Mouse (Mus musculus) liver, embryonic 11.5 days (tissue): ENCODE data around the gene Rs1. TPM values are rescaled to one million over a fixed set of nuclear protein-coding genes. Genes with fewer than 3 reads are reported as not detected.
"Not testable (repeated sequence)": the region's sequence is repeated elsewhere in the genome, so short reads cannot be mapped to it uniquely, and the experiment has no call there.

Experiments used
- ATAC-seq: fragments of 200-750 bp; cut with Nextera tagmentation; replicated peaks from 2 replicates; pipeline ENCODE4 v1.8.0; 2017; ENCODE audit warnings: moderate number of reproducible peaks, mild to moderate bottlenecking, moderate TSS enrichment, moderate library complexity; ENCODE audit not compliant: low FRiP score
- DNase-seq: peaks from one replicate; pipeline ENCODE4 v3.0.0-alpha.2; 2017; ENCODE audit warnings: low spot score
- H3K27ac ChIP-seq: fragments of 300-500 bp; sonication (generic); 2 replicates; pipeline ENCODE4 v1.5.1; 2014; ENCODE audit warnings: mild to moderate bottlenecking, low read depth, low read length, control low read depth
- H3K27me3 ChIP-seq: fragments of 300-500 bp; sonication (generic); replicated peaks from 2 replicates; pipeline ENCODE4 v1.6.1; 2014; ENCODE audit warnings: low read length, mixed read lengths; ENCODE audit not compliant: control insufficient read depth, insufficient read depth
- H3K36me3 ChIP-seq: fragments of 300-500 bp; sonication (generic); 2 replicates; pipeline ENCODE4 v1.6.1; 2014; ENCODE audit warnings: mild to moderate bottlenecking, low read length, moderate library complexity, mixed read lengths; ENCODE audit not compliant: control insufficient read depth, insufficient read depth
- H3K4me1 ChIP-seq: fragments of 300-500 bp; sonication (generic); replicated peaks from 2 replicates; pipeline ENCODE4 v1.6.1; 2014; ENCODE audit warnings: low read length, mixed read lengths; ENCODE audit not compliant: control insufficient read depth, insufficient read depth
- H3K4me2 ChIP-seq: fragments of 300-500 bp; sonication (generic); 2 replicates; pipeline ENCODE4 v1.6.1; 2014; ENCODE audit warnings: mild to moderate bottlenecking, control low read depth, moderate library complexity
- H3K4me3 ChIP-seq: fragments of 300-500 bp; sonication (generic); 2 replicates; pipeline ENCODE4 v1.5.1; 2014; ENCODE audit warnings: low read depth, low read length, control low read depth
- H3K9ac ChIP-seq: fragments of 300-500 bp; sonication (generic); 2 replicates; pipeline ENCODE4 v1.6.1; 2014; ENCODE audit warnings: low read depth, low read length, control low read depth
- H3K9me3 ChIP-seq: fragments of 300-500 bp; sonication (generic); 2 replicates; pipeline ENCODE4 v1.6.1; 2016; ENCODE audit warnings: low read length, inconsistent platforms, mixed read lengths; ENCODE audit not compliant: control insufficient read depth
- WGBS: fragments of 180-500 bp; shearing (Covaris S2); extraction: QIAGEN DNeasy Blood & Tissue Kit; methylation state at CpG from one replicate; pipeline ENCODE4 v1.1.7; 2014; 5-methylcytosine and 5-hydroxymethylcytosine counted together
- polyA plus RNA-seq: library from polyadenylated mRNA; unstranded; fragments of >200 nt; fragmentation: Nextera tagmentation; extraction: Ambion mirVana; gene quantifications from 2 replicates; pipeline ENCODE4 v1.2.1, GENCODE M21; 2014

The Rs1 gene
- polyA plus RNA-seq: 0.03 TPM in 1 of 2 replicates, not detected in the other

- Histone ChIP-seq H3K9ac (no peak within 1 kb of the TSS), H3K27ac (no peak within 1 kb of the TSS), H3K27me3 (no peaks in the 10 kb centered on the region; the same call in 1 of the 2 replicates), H3K36me3 (no peaks in the 10 kb centered on the region), H3K9me3 (no peaks in the 10 kb centered on the region), H3K4me3 (peak within 1 kb of the TSS; percentile 45), H3K4me2 (peak within 1 kb of the TSS; percentile 52), H3K4me1 (no peaks in the 10 kb centered on the region)
- ATAC-seq (no peak), DNase-seq (no peak)
- WGBS: 80% methylated on average over 2 of the region's 2 CpGs
These were observed at the start of gene Rs1 for GRCm38 (mm10) chrX:160767713-160768112. Gene Rs1 (plus strand): TSS chrX:160768013.

- H3K27me3 ChIP-seq: 0 out of 2 replicates have a peak, but pooled peaks cover 3% of the 10 kb centered on the region
- 79% methylated on average over 5 of the region's 5 CpGs for WGBS
- no peak within 1 kb of the TSS for H3K9ac ChIP-seq
- H3K36me3 ChIP-seq: no peaks in the 10 kb centered on the region
- no peaks in the 10 kb centered on the region for H3K9me3 ChIP-seq
- H3K4me2 ChIP-seq: no peak within 1 kb of the TSS
- H3K4me1 ChIP-seq: no peaks in the 10 kb centered on the region
- DNase-seq: no peak
- no peak for ATAC-seq
- no peak within 1 kb of the TSS for H3K27ac ChIP-seq
- H3K4me3 ChIP-seq: no peak within 1 kb of the TSS
These were observed 32.2 kb upstream of the Rs1 start, which contains the start of gene Ppef1 for GRCm38 (mm10) chrX:160735650-160736049. Gene Ppef1 (minus strand): TSS chrX:160735765.

- H3K9me3 ChIP-seq: no peaks in the 10 kb centered on the region
- WGBS: 45% methylated on average over 1 of the region's 1 CpGs
- no peaks in the 10 kb centered on the region for H3K27me3 ChIP-seq
- no peaks in the 10 kb centered on the region for H3K4me1 ChIP-seq
- no peak overlapping the region for H3K4me2 ChIP-seq
- H3K36me3 ChIP-seq: no peaks in the 10 kb centered on the region
- H3K4me3 ChIP-seq: no peak overlapping the region
- H3K27ac ChIP-seq: no peak overlapping the region
- H3K9ac ChIP-seq: no peak overlapping the region
- DNase-seq: no peak
- no peak for ATAC-seq
These were observed 22.4 kb upstream of the Rs1 start for GRCm38 (mm10) chrX:160745399-160745798.

GRCm38 (mm10) chrX:160748653-160749052, 19.2 kb upstream of the Rs1 start:
- ATAC-seq: no peak
- WGBS: 50% methylated on average over 1 of the region's 1 CpGs

GRCm38 (mm10) chrX:160750808-160751207, 17.0 kb upstream of the Rs1 start:
- Histone ChIP-seq H3K4me1 (no peaks in the 10 kb centered on the region), H3K4me2 (no peak overlapping the region), H3K4me3 (no peak overlapping the region), H3K9ac (no peak overlapping the region), H3K36me3 (no peaks in the 10 kb centered on the region), H3K9me3 (no peaks in the 10 kb centered on the region), H3K27ac (no peak overlapping the region), H3K27me3 (no peaks in the 10 kb centered on the region; the same call in 1 of the 2 replicates)
- ATAC-seq: no peak
- WGBS: 87% methylated on average over 8 of the region's 8 CpGs
- DNase-seq: no peak

More at GRCm38 (mm10) chrX:160748653-160749052, 19.2 kb upstream of the Rs1 start:
- H3K36me3 ChIP-seq: no peaks in the 10 kb centered on the region
- H3K9me3 ChIP-seq: no peaks in the 10 kb centered on the region
- DNase-seq: no peak
- no peak overlapping the region for H3K4me3 ChIP-seq
- no peak overlapping the region for H3K9ac ChIP-seq
- H3K27ac ChIP-seq: no peak overlapping the region
- no peak overlapping the region for H3K4me2 ChIP-seq
- no peaks in the 10 kb centered on the region for H3K4me1 ChIP-seq
- no peaks in the 10 kb centered on the region for H3K27me3 ChIP-seq

GRCm38 (mm10) chrX:160765389-160766232, 2.2 kb upstream of the Rs1 start:
- H3K36me3 ChIP-seq: no peaks in the 10 kb centered on the region
- 27% methylated on average over 30 of the region's 30 CpGs for WGBS
- H3K9ac ChIP-seq: peak overlapping the region; percentile 55; the same call in 1 of the 2 replicates
- ATAC-seq (peak; percentile 94), DNase-seq (peak; percentile 79)
- H3K4me2 ChIP-seq: peak overlapping the region; percentile 52
- no peak overlapping the region for H3K27ac ChIP-seq
- H3K4me1 ChIP-seq: no peaks in the 10 kb centered on the region
- peak overlapping the region; percentile 55 for H3K4me3 ChIP-seq
- no peaks in the 10 kb centered on the region; the same call in 1 of the 2 replicates for H3K27me3 ChIP-seq
- H3K9me3 ChIP-seq: no peaks in the 10 kb centered on the region

GRCm38 (mm10) chrX:160766233-160766616, 1.6 kb upstream of the Rs1 start:
- no peak for DNase-seq

GRCm38 (mm10) chrX:160769622-160770021, 1.8 kb downstream of the Rs1 start:
- not testable (repeated sequence) for H3K4me3 ChIP-seq, H3K9me3 ChIP-seq, DNase-seq, H3K4me2 ChIP-seq, H3K27ac ChIP-seq, H3K9ac ChIP-seq, ATAC-seq, H3K4me1 ChIP-seq, H3K36me3 ChIP-seq, H3K27me3 ChIP-seq
- 72% methylated on average over 5 of the region's 5 CpGs for WGBS

More at GRCm38 (mm10) chrX:160766233-160766616, 1.6 kb upstream of the Rs1 start:
- Histone ChIP-seq H3K4me1 (no peaks in the 10 kb centered on the region), H3K27ac (no peak overlapping the region), H3K27me3 (no peaks in the 10 kb centered on the region; the same call in 1 of the 2 replicates), H3K36me3 (no peaks in the 10 kb centered on the region), H3K4me3 (peak overlapping the region; percentile 45), H3K4me2 (peak overlapping the region; percentile 52), H3K9me3 (no peaks in the 10 kb centered on the region), H3K9ac (peak overlapping the region; percentile 39)
- WGBS: 21% methylated on average over 15 of the region's 15 CpGs
- ATAC-seq: peak; percentile 82
